Mouse (Mus musculus) forebrain, embryonic 10.5 days (tissue): Measurements from ENCODE around the gene Grin3a. TPM values are rescaled to one million over a fixed set of nuclear protein-coding genes. Genes with fewer than 3 reads are reported as not detected.

Source experiments
- DNase-seq: peaks from one replicate; pipeline ENCODE4 v3.0.0-alpha.2; 2017; ENCODE audit warnings: low spot score; ENCODE audit errors: extremely low spot score
- H3K27ac ChIP-seq: fragments of 300-500 bp; sonication (generic); 2 replicates; pipeline ENCODE4 v1.5.1; 2016; ENCODE audit warnings: mild to moderate bottlenecking
- H3K27me3 ChIP-seq: fragments of 300-500 bp; sonication (generic); 2 replicates; pipeline ENCODE4 v1.6.1; 2016; ENCODE audit warnings: mild to moderate bottlenecking; ENCODE audit not compliant: poor library complexity, severe bottlenecking
- H3K36me3 ChIP-seq: fragments of 300-500 bp; sonication (generic); replicated peaks from 2 replicates; pipeline ENCODE4 v1.6.1; 2016; ENCODE audit warnings: mild to moderate bottlenecking, moderate library complexity
- H3K4me1 ChIP-seq: fragments of 300-500 bp; sonication (generic); 2 replicates; pipeline ENCODE4 v1.6.1; 2016
- H3K4me3 ChIP-seq: fragments of 300-500 bp; sonication (generic); 2 replicates; pipeline ENCODE4 v1.5.1; 2016; ENCODE audit warnings: mild to moderate bottlenecking, moderate library complexity
- H3K9me3 ChIP-seq: fragments of 300-500 bp; sonication (generic); 2 replicates; pipeline ENCODE4 v1.6.1; 2016; ENCODE audit warnings: mild to moderate bottlenecking, moderate library complexity
- WGBS: fragments of 180-500 bp; shearing (Covaris S2); methylation state at CpG from one replicate; pipeline ENCODE4 v1.1.7; 2016; 5-methylcytosine and 5-hydroxymethylcytosine counted together
- polyA plus RNA-seq: library from polyadenylated mRNA; unstranded; fragments of >200 nt; fragmentation: Nextera tagmentation; extraction: Ambion mirVana; gene quantifications from 2 replicates; pipeline ENCODE4 v1.2.1, GENCODE M21; 2016

Gene Grin3a
- polyA plus RNA-seq, 1 experiment from 2014 or later = 0.22 TPM

GRCm38 (mm10) chr4:49616924-49617323 lies 228.6 kb downstream of the Grin3a start:
- no peak for DNase-seq
- H3K27ac ChIP-seq = no peak overlapping the region
- H3K27me3 ChIP-seq = no peaks in the 10 kb centered on the region
- H3K4me3 ChIP-seq = no peak overlapping the region
- H3K4me1 ChIP-seq = no peaks in the 10 kb centered on the region
- H3K9me3 ChIP-seq = no peaks in the 10 kb centered on the region
- 95% methylated on average over 10 of the region's 10 CpGs for WGBS
- no peaks in the 10 kb centered on the region for H3K36me3 ChIP-seq

Other genes starting within 250 kb of the Grin3a start
- gene Tmem246, start 247.9 kb downstream of the Grin3a start, polyA plus RNA-seq = 14.6 TPM in 2 replicates
- gene Rnf20, start 213.7 kb downstream of the Grin3a start, polyA plus RNA-seq = 49.5 and 51.0 TPM in 2 replicates
- not detected in 2 replicates for gene Ppp3r2, start 163.7 kb downstream of the Grin3a start, polyA plus RNA-seq